Mouse (Mus musculus): Measurements from ENCODE around the gene 4931400O07Rik. TPM values are rescaled to one million over a fixed set of nuclear protein-coding genes. Genes with fewer than 3 reads are reported as not detected.

4931400O07Rik gene
- not detected in 2 replicates for polyA plus RNA-seq (2016; fragmentation: Nextera tagmentation; extraction: Ambion mirVana)

GRCm38 (mm10) chrX:62467691-62468090 lies at the start of gene 4931400O07Rik:
4931400O07Rik (plus strand) TSS chrX:62467991.
- H3K9ac ChIP-seq: no peak within 1 kb of the TSS
- H3K9me3 ChIP-seq (replicated peaks): no peaks in the 10 kb centered on the region
- 87% methylated on average over 2 of the region's 2 CpGs for WGBS
- no peak for ATAC-seq (ENCODE audit: low FRiP score)
- H3K4me1 ChIP-seq: no peaks in the 10 kb centered on the region
- H3K4me2 ChIP-seq (replicated peaks): no peak within 1 kb of the TSS
- H3K27me3 ChIP-seq: no peaks in the 10 kb centered on the region
- H3K4me3 ChIP-seq: no peak within 1 kb of the TSS
- no peaks in the 10 kb centered on the region for H3K36me3 ChIP-seq
- H3K27ac ChIP-seq: no peak within 1 kb of the TSS

Other genes with a start within 250 kb of the 4931400O07Rik start
- not detected in 2 replicates for gene 4933402E13Rik, start 184.5 kb upstream of the 4931400O07Rik start, polyA plus RNA-seq (2016; fragmentation: Nextera tagmentation; extraction: Ambion mirVana)

Measured in hindbrain, embryonic 12.5 days (tissue).